Mouse (Mus musculus): ENCODE measurements around the gene Igsf11. TPM values are rescaled to one million over a fixed set of nuclear protein-coding genes. Genes with fewer than 3 reads are reported as not detected.

The Igsf11 gene
- 1.8 and 2.0 TPM in 2 replicates for polyA plus RNA-seq (2014; fragmentation: Nextera tagmentation; extraction: Ambion mirVana)

GRCm38 (mm10) chr16:38892371-38892770 lies at the start of gene Igsf11:
TSS of gene Igsf11 (plus strand) at chr16:38892671.
- 87% methylated on average over 7 of the region's 7 CpGs for WGBS
- Histone ChIP-seq H3K4me3 (ENCODE audit: low read length) (no peak within 1 kb of the TSS), H3K27me3 (ENCODE audit: control insufficient read depth, insufficient read depth, low read length) (no peaks in the 10 kb centered on the region), H3K36me3 (ENCODE audit: control insufficient read depth, insufficient read depth, low read length) (no peaks in the 10 kb centered on the region), H3K4me1 (ENCODE audit: control insufficient read depth, insufficient read depth, low read length) (no peaks in the 10 kb centered on the region), H3K27ac (ENCODE audit: low read depth, low read length) (no peak within 1 kb of the TSS), H3K9ac (ENCODE audit: low read depth, low read length) (no peak within 1 kb of the TSS), H3K9me3 (ENCODE audit: control insufficient read depth, low read length) (no peaks in the 10 kb centered on the region), H3K4me2 (replicated peaks; ENCODE audit: low read depth, low read length) (no peak within 1 kb of the TSS)
- ATAC-seq (ENCODE audit: low FRiP score, low TSS enrichment), result no peak

- no peak overlapping the region for H3K9ac ChIP-seq (ENCODE audit: low read depth, low read length)
- no peaks in the 10 kb centered on the region for H3K4me1 ChIP-seq (ENCODE audit: control insufficient read depth, insufficient read depth, low read length)
- H3K27me3 ChIP-seq (ENCODE audit: control insufficient read depth, insufficient read depth, low read length), result no peaks in the 10 kb centered on the region
- H3K27ac ChIP-seq (ENCODE audit: low read depth, low read length), result no peak overlapping the region
- H3K9me3 ChIP-seq (ENCODE audit: control insufficient read depth, low read length), result no peaks in the 10 kb centered on the region
- WGBS, result 37% methylated on average over 8 of the region's 8 CpGs
- no peak for ATAC-seq (ENCODE audit: low FRiP score, low TSS enrichment)
- H3K4me2 ChIP-seq (replicated peaks; ENCODE audit: low read depth, low read length), result no peak overlapping the region
- no peaks in the 10 kb centered on the region for H3K36me3 ChIP-seq (ENCODE audit: control insufficient read depth, insufficient read depth, low read length)
- no peak overlapping the region for H3K4me3 ChIP-seq (ENCODE audit: low read length)
Observed at GRCm38 (mm10) chr16:38858120-38858749, 34.2 kb upstream of the Igsf11 start.

- H3K36me3 ChIP-seq (ENCODE audit: control insufficient read depth, insufficient read depth, low read length), result no peaks in the 10 kb centered on the region
- no peak overlapping the region for H3K27ac ChIP-seq (ENCODE audit: low read depth, low read length)
- no peak overlapping the region for H3K4me3 ChIP-seq (ENCODE audit: low read length)
- H3K4me2 ChIP-seq (replicated peaks; ENCODE audit: low read depth, low read length), result no peak overlapping the region
- H3K4me1 ChIP-seq (ENCODE audit: control insufficient read depth, insufficient read depth, low read length), result no peaks in the 10 kb centered on the region
- 64% methylated on average over 6 of the region's 6 CpGs for WGBS
- ATAC-seq (ENCODE audit: low FRiP score, low TSS enrichment), result no peak
- H3K9ac ChIP-seq (ENCODE audit: low read depth, low read length), result no peak overlapping the region
- H3K27me3 ChIP-seq (ENCODE audit: control insufficient read depth, insufficient read depth, low read length), result no peaks in the 10 kb centered on the region
- no peaks in the 10 kb centered on the region for H3K9me3 ChIP-seq (ENCODE audit: control insufficient read depth, low read length)
Observed at GRCm38 (mm10) chr16:38860548-38860947, 31.9 kb upstream of the Igsf11 start.

- no peak for ATAC-seq (ENCODE audit: low FRiP score, low TSS enrichment)
- Histone ChIP-seq H3K27me3 (ENCODE audit: control insufficient read depth, insufficient read depth, low read length) (no peaks in the 10 kb centered on the region), H3K9me3 (ENCODE audit: control insufficient read depth, low read length) (no peaks in the 10 kb centered on the region), H3K36me3 (ENCODE audit: control insufficient read depth, insufficient read depth, low read length) (no peaks in the 10 kb centered on the region), H3K4me2 (replicated peaks; ENCODE audit: low read depth, low read length) (no peak overlapping the region), H3K9ac (ENCODE audit: low read depth, low read length) (no peak overlapping the region), H3K4me3 (ENCODE audit: low read length) (no peak overlapping the region), H3K27ac (ENCODE audit: low read depth, low read length) (no peak overlapping the region), H3K4me1 (ENCODE audit: control insufficient read depth, insufficient read depth, low read length) (no peaks in the 10 kb centered on the region)
- whole genome bisulfite sequencing, result 85% methylated on average over 5 of the region's 5 CpGs
Observed at GRCm38 (mm10) chr16:38864358-38864757, 28.1 kb upstream of the Igsf11 start.

GRCm38 (mm10) chr16:38873231-38873630 lies 19.2 kb upstream of the Igsf11 start:
- no peak overlapping the region for H3K4me2 ChIP-seq (replicated peaks; ENCODE audit: low read depth, low read length)
- 88% methylated on average over 4 of the region's 4 CpGs for WGBS
- no peaks in the 10 kb centered on the region for H3K36me3 ChIP-seq (ENCODE audit: control insufficient read depth, insufficient read depth, low read length)
- no peak for ATAC-seq (ENCODE audit: low FRiP score, low TSS enrichment)
- no peaks in the 10 kb centered on the region for H3K4me1 ChIP-seq (ENCODE audit: control insufficient read depth, insufficient read depth, low read length)
- H3K27me3 ChIP-seq (ENCODE audit: control insufficient read depth, insufficient read depth, low read length), result no peaks in the 10 kb centered on the region
- no peak overlapping the region for H3K27ac ChIP-seq (ENCODE audit: low read depth, low read length)
- H3K9me3 ChIP-seq (ENCODE audit: control insufficient read depth, low read length), result no peaks in the 10 kb centered on the region
- H3K9ac ChIP-seq (ENCODE audit: low read depth, low read length), result no peak overlapping the region
- no peak overlapping the region for H3K4me3 ChIP-seq (ENCODE audit: low read length)

GRCm38 (mm10) chr16:38874481-38874880 lies 18.0 kb upstream of the Igsf11 start:
- WGBS, result 28% methylated on average over 4 of the region's 4 CpGs
- ATAC-seq (ENCODE audit: low FRiP score, low TSS enrichment), result no peak

GRCm38 (mm10) chr16:38898816-38899425 lies 6.5 kb downstream of the Igsf11 start:
- Histone ChIP-seq H3K4me1 (ENCODE audit: control insufficient read depth, insufficient read depth, low read length) (no peaks in the 10 kb centered on the region), H3K27me3 (ENCODE audit: control insufficient read depth, insufficient read depth, low read length) (peaks cover 10% of the 10 kb centered on the region), H3K9me3 (ENCODE audit: control insufficient read depth, low read length) (no peaks in the 10 kb centered on the region), H3K9ac (ENCODE audit: low read depth, low read length) (no peak overlapping the region), H3K27ac (ENCODE audit: low read depth, low read length) (no peak overlapping the region), H3K4me3 (ENCODE audit: low read length) (no peak overlapping the region), H3K36me3 (ENCODE audit: control insufficient read depth, insufficient read depth, low read length) (no peaks in the 10 kb centered on the region), H3K4me2 (replicated peaks; ENCODE audit: low read depth, low read length) (no peak overlapping the region)
- no peak for ATAC-seq (ENCODE audit: low FRiP score, low TSS enrichment)
- 53% methylated on average over 8 of the region's 8 CpGs for WGBS

More at GRCm38 (mm10) chr16:38874481-38874880, 18.0 kb upstream of the Igsf11 start:
- Histone ChIP-seq H3K4me3 (ENCODE audit: low read length) (no peak overlapping the region), H3K9me3 (ENCODE audit: control insufficient read depth, low read length) (no peaks in the 10 kb centered on the region), H3K27me3 (ENCODE audit: control insufficient read depth, insufficient read depth, low read length) (no peaks in the 10 kb centered on the region), H3K4me2 (replicated peaks; ENCODE audit: low read depth, low read length) (no peak overlapping the region), H3K9ac (ENCODE audit: low read depth, low read length) (no peak overlapping the region), H3K27ac (ENCODE audit: low read depth, low read length) (no peak overlapping the region), H3K4me1 (ENCODE audit: control insufficient read depth, insufficient read depth, low read length) (no peaks in the 10 kb centered on the region), H3K36me3 (ENCODE audit: control insufficient read depth, insufficient read depth, low read length) (no peaks in the 10 kb centered on the region)

GRCm38 (mm10) chr16:38900024-38900423 lies 7.6 kb downstream of the Igsf11 start:
- 86% methylated on average over 1 of the region's 1 CpGs for WGBS
- Histone ChIP-seq H3K27ac (ENCODE audit: low read depth, low read length) (no peak overlapping the region), H3K4me3 (ENCODE audit: low read length) (no peak overlapping the region), H3K36me3 (ENCODE audit: control insufficient read depth, insufficient read depth, low read length) (no peaks in the 10 kb centered on the region), H3K4me1 (ENCODE audit: control insufficient read depth, insufficient read depth, low read length) (no peaks in the 10 kb centered on the region), H3K9ac (ENCODE audit: low read depth, low read length) (no peak overlapping the region), H3K4me2 (replicated peaks; ENCODE audit: low read depth, low read length) (no peak overlapping the region), H3K9me3 (ENCODE audit: control insufficient read depth, low read length) (no peaks in the 10 kb centered on the region), H3K27me3 (ENCODE audit: control insufficient read depth, insufficient read depth, low read length) (peaks cover 18% of the 10 kb centered on the region)
- no peak for ATAC-seq (ENCODE audit: low FRiP score, low TSS enrichment)

GRCm38 (mm10) chr16:38902111-38902778 lies 9.8 kb downstream of the Igsf11 start:
- Histone ChIP-seq H3K27me3 (ENCODE audit: control insufficient read depth, insufficient read depth, low read length) (peaks cover 24% of the 10 kb centered on the region), H3K27ac (ENCODE audit: low read depth, low read length) (no peak overlapping the region)

More at GRCm38 (mm10) chr16:38902111-38902778, 9.8 kb downstream of the Igsf11 start:
- Histone ChIP-seq H3K36me3 (ENCODE audit: control insufficient read depth, insufficient read depth, low read length) (no peaks in the 10 kb centered on the region), H3K4me1 (ENCODE audit: control insufficient read depth, insufficient read depth, low read length) (no peaks in the 10 kb centered on the region), H3K4me2 (replicated peaks; ENCODE audit: low read depth, low read length) (peak overlapping the region; percentile 93), H3K4me3 (ENCODE audit: low read length) (peak overlapping the region; percentile 58), H3K9ac (ENCODE audit: low read depth, low read length) (peak overlapping the region; percentile 62), H3K9me3 (ENCODE audit: control insufficient read depth, low read length) (no peaks in the 10 kb centered on the region)
- peak; percentile 99 for ATAC-seq (ENCODE audit: low FRiP score, low TSS enrichment)
- WGBS, result under 1% methylated on average over 47 of the region's 71 CpGs
